40 mouse cellular contexts compared by ENCODE assay signal in genomic region chr3:75468154-75468553, GRCm38 (mm10). TPM values are rescaled to one million over a fixed set of nuclear protein-coding genes. Genes with fewer than 3 reads are reported as not detected.
"Had no signal": no experiment of that assay in that cellular context is flagged by ENCODE, and none has a peak within 500 bp of the region (broad histone marks: within the 10 kb centered on the region; RNA-seq: fewer than 3 reads in every experiment).

No protein-coding gene starts in this region.

- DNase-seq: left cerebral cortex, postnatal 4 days; liver; liver, embryonic 13.5 days; liver, postnatal 0 days; lung, adult 18-20 months; lung, adult 2 months; lung, embryonic 14.5 days; lung, postnatal 10 days; lung, postnatal 14 days; lung, postnatal 36 days; lung, postnatal 4 days; midbrain, embryonic 14.5 days had no signal

- H3K9me3 ChIP-seq: limb, embryonic 10.5 days; limb, embryonic 12.5 days; limb, embryonic 13.5 days; limb, embryonic 15.5 days; liver, embryonic 12.5 days; liver, embryonic 13.5 days; liver, embryonic 15.5 days; lung, embryonic 15.5 days; megakaryocyte, embryonic 14.5 days; midbrain, embryonic 10.5 days; midbrain, embryonic 12.5 days; midbrain, embryonic 13.5 days; midbrain, embryonic 15.5 days; neural tube, embryonic 12.5 days had no signal

- H3K4me3 ChIP-seq: limb, embryonic 10.5 days; limb, embryonic 12.5 days; limb, embryonic 13.5 days; limb, embryonic 15.5 days; liver, embryonic 12.5 days; liver, embryonic 13.5 days; liver, embryonic 15.5 days; lung, embryonic 15.5 days; megakaryocyte, embryonic 14.5 days; midbrain, embryonic 10.5 days; midbrain, embryonic 12.5 days; midbrain, embryonic 13.5 days; midbrain, embryonic 15.5 days; myocyte; neural tube, embryonic 12.5 days had no signal

- H3K4me2 ChIP-seq: limb, embryonic 12.5 days; limb, embryonic 13.5 days; limb, embryonic 15.5 days; liver, embryonic 11.5 days; liver, embryonic 12.5 days; liver, embryonic 13.5 days; liver, embryonic 15.5 days; lung, embryonic 14.5 days; lung, embryonic 15.5 days; midbrain, embryonic 11.5 days; midbrain, embryonic 12.5 days; midbrain, embryonic 13.5 days; midbrain, embryonic 15.5 days; neural tube, embryonic 12.5 days had no signal

- H3K36me3 ChIP-seq: limb, embryonic 10.5 days; limb, embryonic 12.5 days; limb, embryonic 13.5 days; limb, embryonic 15.5 days; liver, embryonic 12.5 days; liver, embryonic 13.5 days; liver, embryonic 15.5 days; lung, embryonic 15.5 days; midbrain, embryonic 10.5 days; midbrain, embryonic 12.5 days; midbrain, embryonic 13.5 days; midbrain, embryonic 15.5 days; neural tube, embryonic 12.5 days had no signal

- H3K4me1 ChIP-seq: limb, embryonic 10.5 days; limb, embryonic 12.5 days; limb, embryonic 13.5 days; limb, embryonic 15.5 days; liver, embryonic 12.5 days; liver, embryonic 13.5 days; liver, embryonic 15.5 days; lung, embryonic 15.5 days; megakaryocyte, embryonic 14.5 days; midbrain, embryonic 10.5 days; midbrain, embryonic 12.5 days; midbrain, embryonic 13.5 days; midbrain, embryonic 15.5 days; neural tube, embryonic 12.5 days had no signal

- H3K27ac ChIP-seq: limb, embryonic 10.5 days; limb, embryonic 12.5 days; limb, embryonic 13.5 days; limb, embryonic 15.5 days; liver, embryonic 12.5 days; liver, embryonic 13.5 days; liver, embryonic 14.5 days; liver, embryonic 15.5 days; lung, embryonic 15.5 days; macrophage; midbrain, embryonic 10.5 days; midbrain, embryonic 12.5 days; midbrain, embryonic 13.5 days; midbrain, embryonic 15.5 days; neural tube, embryonic 12.5 days had no signal

- H3K9ac ChIP-seq: limb, embryonic 12.5 days; limb, embryonic 13.5 days; limb, embryonic 15.5 days; liver, embryonic 12.5 days; liver, embryonic 13.5 days; liver, embryonic 14.5 days; liver, embryonic 15.5 days; liver, postnatal 0 days; lung, embryonic 14.5 days; lung, embryonic 15.5 days; midbrain, embryonic 12.5 days; midbrain, embryonic 13.5 days; midbrain, embryonic 15.5 days; neural tube, embryonic 12.5 days had no signal

- H3K27me3 ChIP-seq: limb, embryonic 12.5 days; limb, embryonic 13.5 days; limb, embryonic 15.5 days; liver, embryonic 12.5 days; liver, embryonic 13.5 days; liver, embryonic 15.5 days; lung, embryonic 15.5 days; megakaryocyte, embryonic 14.5 days; midbrain, embryonic 12.5 days; midbrain, embryonic 13.5 days; midbrain, embryonic 15.5 days; neural tube, embryonic 12.5 days had no signal

RNA-seq across cellular contexts. Expression of gene Wdr49, which starts 13.8 kb away (rescaled TPM):
- total RNA-seq: liver, adult 2 months; megakaryocyte progenitor cell, adult 5-6 weeks; megakaryocyte, adult 5-6 weeks; megakaryocyte-erythroid progenitor cell, adult 5-6 weeks; monocyte, adult 5-6 weeks had no signal
- polyA plus RNA-seq: limb, embryonic 10.5 days; limb, embryonic 11.5 days; limb, embryonic 12.5 days; limb, embryonic 13.5 days; limb, embryonic 15.5 days; liver, adult 2 months; liver, embryonic 11.5 days; liver, embryonic 12.5 days; liver, embryonic 13.5 days; liver, embryonic 14.5 days; liver, embryonic 15.5 days; liver, embryonic 16.5 days; liver, postnatal 0 days; lung, adult 2 months; lung, embryonic 14.5 days; lung, embryonic 15.5 days; lung, embryonic 16.5 days; lung, postnatal 0 days; macrophage; midbrain, embryonic 10.5 days; midbrain, embryonic 12.5 days; midbrain, embryonic 13.5 days; myocyte; neural tube, embryonic 11.5 days; neural tube, embryonic 12.5 days had no signal
